Mouse (Mus musculus): ENCODE measurements around the gene Nup107. TPM values are rescaled to one million over a fixed set of nuclear protein-coding genes. Genes with fewer than 3 reads are reported as not detected.
"Not testable (repeated sequence)": the region's sequence is repeated elsewhere in the genome, so short reads cannot be mapped to it uniquely, and the experiment has no call there.

The Nup107 gene
- total RNA-seq, 2 experiments from 2014 or later = 100 to 133 TPM

DNA sequence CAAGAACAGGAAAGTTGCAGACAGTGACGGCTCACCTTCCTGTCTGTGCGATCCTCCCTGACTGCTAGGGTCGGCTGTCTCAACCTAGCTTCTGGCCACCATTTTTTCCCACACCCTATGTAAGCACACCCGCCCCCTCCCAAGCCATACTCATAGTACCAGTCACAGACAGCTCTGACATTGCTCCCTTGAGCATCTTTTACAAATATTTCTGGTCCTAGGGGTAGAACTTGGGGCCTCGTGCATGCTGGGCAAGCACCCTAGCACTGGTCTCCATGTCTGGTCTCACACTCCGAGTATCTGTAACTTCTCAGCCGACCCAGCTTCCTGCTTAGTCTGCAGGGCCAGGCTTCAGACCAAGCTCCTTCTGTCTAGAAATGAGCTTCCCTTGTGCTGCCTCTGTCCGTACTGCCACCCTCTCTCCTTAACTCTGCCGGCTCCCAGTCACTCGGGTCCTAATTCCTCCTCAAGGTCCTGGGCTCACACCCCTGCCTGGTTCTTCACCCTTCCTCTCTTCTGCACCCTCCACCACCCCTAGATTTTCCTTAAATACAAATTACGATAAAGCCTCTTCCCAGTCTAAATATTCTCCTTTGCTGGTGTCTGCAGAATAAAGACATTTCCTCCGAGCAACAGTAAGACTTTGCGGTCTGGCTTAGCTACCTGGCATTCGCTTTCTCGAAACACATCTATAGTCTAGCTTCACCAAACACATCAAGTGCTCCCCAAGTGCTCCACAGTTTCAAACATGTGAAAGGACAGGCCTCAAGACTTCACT lies 50.6 kb downstream of the Nup107 start:
- ATAC-seq (replicated peaks; ENCODE audit: low FRiP score, low TSS enrichment, poor library complexity, severe bottlenecking) = no peak

GRCm38 (mm10) chr10:117740921-117741320 lies 51.6 kb downstream of the Nup107 start:
- no peak for ATAC-seq (replicated peaks; ENCODE audit: low FRiP score, low TSS enrichment, poor library complexity, severe bottlenecking)

DNA sequence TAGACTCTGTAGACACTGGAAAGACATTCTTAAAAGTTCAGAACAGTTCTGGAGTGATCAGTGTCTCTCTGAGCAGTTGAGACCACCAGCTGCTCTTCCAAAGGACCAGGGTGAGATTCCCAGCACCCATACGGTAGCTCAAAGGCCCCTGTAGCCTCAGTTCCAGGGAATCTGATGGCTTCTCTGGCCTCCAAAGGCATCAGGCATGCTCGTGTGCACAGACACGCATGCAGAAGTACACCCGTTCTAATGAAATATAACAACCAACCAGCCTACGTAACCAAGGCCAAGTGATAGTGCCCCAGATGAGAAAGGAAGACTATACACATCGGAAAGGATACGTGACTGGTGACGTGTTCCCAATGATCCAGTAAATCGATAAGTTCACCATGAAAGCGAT lies 52.3 kb downstream of the Nup107 start:
- ATAC-seq (replicated peaks; ENCODE audit: low FRiP score, low TSS enrichment, poor library complexity, severe bottlenecking) = no peak

DNA sequence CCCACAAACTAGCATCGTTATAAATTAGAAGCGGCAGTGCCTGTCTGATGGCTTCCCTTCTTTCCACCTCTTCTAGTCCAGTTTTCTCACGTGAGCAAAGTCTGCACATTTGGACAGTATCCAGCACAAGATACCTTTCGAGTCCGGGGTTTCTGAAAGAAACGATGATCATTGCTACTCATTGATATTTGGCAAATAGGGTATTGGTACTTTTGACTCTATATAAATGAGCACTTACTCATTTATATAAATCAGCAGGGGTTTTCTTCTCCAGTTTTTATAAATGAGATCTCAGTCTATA lies 52.9 kb downstream of the Nup107 start:
- no peak for ATAC-seq (replicated peaks; ENCODE audit: low FRiP score, low TSS enrichment, poor library complexity, severe bottlenecking)

GRCm38 (mm10) chr10:117738928-117739647 lies 53.4 kb downstream of the Nup107 start:
- ATAC-seq (replicated peaks; ENCODE audit: low FRiP score, low TSS enrichment, poor library complexity, severe bottlenecking) = peak; percentile 44

- ATAC-seq (replicated peaks; ENCODE audit: low FRiP score, low TSS enrichment, poor library complexity, severe bottlenecking) = peak; percentile 42
Measured at GRCm38 (mm10) chr10:117738140-117738921, 54.2 kb downstream of the Nup107 start.

GRCm38 (mm10) chr10:117737498-117737897 lies 55.0 kb downstream of the Nup107 start:
- ATAC-seq (replicated peaks; ENCODE audit: low FRiP score, low TSS enrichment, poor library complexity, severe bottlenecking) = not testable (repeated sequence)

GRCm38 (mm10) chr10:117737075-117737474 lies 55.4 kb downstream of the Nup107 start:
- no peak for ATAC-seq (replicated peaks; ENCODE audit: low FRiP score, low TSS enrichment, poor library complexity, severe bottlenecking)

DNA sequence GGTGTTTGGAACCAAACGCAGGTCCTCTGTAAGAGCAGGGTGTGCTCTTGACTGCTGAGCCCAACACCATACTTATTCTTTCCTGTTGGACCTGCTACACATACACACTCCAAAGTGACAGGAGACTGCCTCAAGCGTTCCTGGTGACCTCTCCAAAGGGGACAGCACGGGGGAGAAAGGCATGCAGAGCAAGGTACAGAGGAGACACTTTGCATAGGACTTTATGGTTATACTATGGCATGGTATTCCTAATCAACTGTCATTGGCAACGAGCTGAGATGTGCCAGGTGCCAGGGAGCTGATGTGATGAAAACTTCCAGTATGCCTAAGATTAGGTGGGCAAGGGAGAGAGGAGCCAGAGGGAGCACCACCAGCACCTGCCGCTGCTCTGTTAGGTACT lies 55.9 kb downstream of the Nup107 start:
- ATAC-seq (replicated peaks; ENCODE audit: low FRiP score, low TSS enrichment, poor library complexity, severe bottlenecking) = no peak

GRCm38 (mm10) chr10:117735396-117735795 lies 57.1 kb downstream of the Nup107 start:
- not testable (repeated sequence) for ATAC-seq (replicated peaks; ENCODE audit: low FRiP score, low TSS enrichment, poor library complexity, severe bottlenecking)

DNA sequence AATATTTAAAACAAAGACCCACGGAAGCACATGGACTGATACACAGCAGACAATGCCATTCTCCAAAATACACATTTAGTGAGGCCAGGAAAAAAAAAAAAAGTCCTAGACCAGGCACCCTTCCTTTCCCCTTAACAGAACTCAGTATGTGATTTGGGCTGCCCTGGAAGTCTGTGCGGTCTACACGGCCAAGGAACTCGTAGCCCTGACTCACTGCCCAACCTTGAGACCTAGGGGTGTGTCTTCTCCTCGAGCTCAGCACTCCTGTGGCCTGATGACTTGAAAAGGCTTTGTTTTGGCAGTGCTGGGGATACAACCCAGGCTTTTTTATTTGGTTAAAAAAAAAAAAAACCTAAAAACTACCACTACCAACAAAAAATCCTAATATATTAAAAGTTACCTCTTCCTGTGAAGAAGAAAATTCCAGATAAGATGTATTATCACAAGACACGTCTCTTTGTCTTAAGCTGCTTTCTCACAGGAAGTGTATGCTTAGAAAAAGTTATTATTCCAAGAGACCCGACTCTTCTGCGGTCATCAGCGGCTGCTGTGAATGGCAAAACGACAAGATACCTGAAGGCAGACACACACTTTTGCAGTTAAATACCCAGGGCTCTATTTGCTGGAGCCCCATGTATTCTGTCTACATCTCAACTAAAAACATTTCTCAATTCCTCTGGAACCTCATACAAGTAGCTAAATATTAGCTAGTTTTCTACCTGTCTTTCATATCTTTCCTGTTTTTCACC lies 58.2 kb downstream of the Nup107 start:
- not testable (repeated sequence) for ATAC-seq (replicated peaks; ENCODE audit: low FRiP score, low TSS enrichment, poor library complexity, severe bottlenecking)

GRCm38 (mm10) chr10:117733626-117734025 lies 58.9 kb downstream of the Nup107 start:
- not testable (repeated sequence) for ATAC-seq (replicated peaks; ENCODE audit: low FRiP score, low TSS enrichment, poor library complexity, severe bottlenecking)

- ATAC-seq (replicated peaks; ENCODE audit: low FRiP score, low TSS enrichment, poor library complexity, severe bottlenecking) = no peak
Measured at GRCm38 (mm10) chr10:117732962-117733592, 59.4 kb downstream of the Nup107 start.

- ATAC-seq (replicated peaks; ENCODE audit: low FRiP score, low TSS enrichment, poor library complexity, severe bottlenecking) = peak; percentile 92
Measured at GRCm38 (mm10) chr10:117732184-117732583, 60.3 kb downstream of the Nup107 start.

- ATAC-seq (replicated peaks; ENCODE audit: low FRiP score, low TSS enrichment, poor library complexity, severe bottlenecking) = peak; percentile 72
Measured at GRCm38 (mm10) chr10:117731244-117732101, 61.0 kb downstream of the Nup107 start.

GRCm38 (mm10) chr10:117730637-117731203 lies 61.8 kb downstream of the Nup107 start:
- ATAC-seq (replicated peaks; ENCODE audit: low FRiP score, low TSS enrichment, poor library complexity, severe bottlenecking) = no peak

DNA sequence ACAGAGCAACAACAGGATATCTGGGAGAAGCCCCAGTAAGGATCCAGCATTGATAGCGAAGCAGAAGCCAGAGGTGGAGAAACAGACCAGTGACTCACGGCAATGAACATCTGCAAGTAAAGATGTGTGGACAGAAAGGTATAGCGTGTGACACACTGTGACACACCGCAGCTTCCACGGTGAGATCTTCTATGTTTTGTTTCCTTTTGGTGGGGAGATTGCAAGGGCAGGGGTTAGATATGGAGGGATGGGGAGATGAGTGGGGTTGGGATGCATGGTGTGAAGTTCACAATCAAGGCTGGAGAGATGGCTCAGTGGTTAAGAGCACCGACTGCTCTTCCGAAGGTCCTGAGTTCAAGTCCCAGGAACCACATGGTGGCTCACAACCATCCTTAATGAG lies 62.4 kb downstream of the Nup107 start:
- no peak for ATAC-seq (replicated peaks; ENCODE audit: low FRiP score, low TSS enrichment, poor library complexity, severe bottlenecking)
